Comparison of ENCODE assay signal across 16 mouse cellular contexts in genomic region chr7:109944421-109945034, GRCm38 (mm10). TPM values are rescaled to one million over a fixed set of nuclear protein-coding genes. Genes with fewer than 3 reads are reported as not detected.
DNase-seq lines count a peak whose midpoint lies in the region; ATAC-seq and TF ChIP-seq lines count a peak whose summit lies in the region.
"Had no signal": no experiment of that assay in that cellular context is flagged by ENCODE, and none has a peak within 500 bp of the region (broad histone marks: within the 10 kb centered on the region; RNA-seq: fewer than 3 reads in every experiment).

No protein-coding gene starts in this region.

- no peaks in the 10 kb centered on the region for H3K36me3 ChIP-seq in kidney, embryonic 16.5 days (ENCODE audit: insufficient read depth, low read length)
- no peaks in the 10 kb centered on the region for H3K36me3 ChIP-seq in neural tube, embryonic 15.5 days
- peaks cover 6% of the 10 kb centered on the region; the same call in 1 of the 2 replicates for H3K36me3 ChIP-seq in limb, embryonic 10.5 days
- H3K36me3 ChIP-seq: midbrain, embryonic 13.5 days; neural tube, embryonic 12.5 days had no signal

- H3K27me3 ChIP-seq in kidney, embryonic 16.5 days (ENCODE audit: insufficient read depth, low read length), result no peaks in the 10 kb centered on the region
- no peaks in the 10 kb centered on the region for H3K27me3 ChIP-seq in neural tube, embryonic 15.5 days (replicated peaks)
- H3K27me3 ChIP-seq in cerebellum, adult 2 months (ENCODE audit: control insufficient read depth, insufficient read depth, low read length), result no peaks in the 10 kb centered on the region
- H3K27me3 ChIP-seq in limb, embryonic 10.5 days (ENCODE audit: low read depth, poor library complexity, severe bottlenecking), result no peaks in the 10 kb centered on the region
- H3K27me3 ChIP-seq: midbrain, embryonic 13.5 days; neural tube, embryonic 12.5 days had no signal

- H3K27ac ChIP-seq in kidney, embryonic 16.5 days (ENCODE audit: low read length), result no peak overlapping the region
- 0 out of 2 replicates have a peak overlapping the region, but pooled peaks have one; percentile 8 for H3K27ac ChIP-seq in neural tube, embryonic 15.5 days (replicated peaks)
- no peak overlapping the region; the same call in 1 of the 2 replicates for H3K27ac ChIP-seq in cerebellum, adult 2 months (ENCODE audit: insufficient read depth, low read length)
- H3K27ac ChIP-seq in limb, embryonic 10.5 days, result no peak overlapping the region
- H3K27ac ChIP-seq: midbrain, embryonic 13.5 days; neural tube, embryonic 12.5 days had no signal

- no peak for TF ChIP-seq CTCF in cerebellum, adult 2 months (IDR thresholded peaks at IDR 0.05; ENCODE audit: borderline replicate concordance, insufficient read depth, low read depth, low read length)

- 62% methylated on average over 6 of the region's 6 CpGs for WGBS in kidney, embryonic 16.5 days
- WGBS in neural tube, embryonic 15.5 days, result 52% methylated on average over 6 of the region's 6 CpGs
- WGBS in cerebellum, adult 2 months, result 30% methylated on average over 6 of the region's 6 CpGs
- 81% methylated on average over 6 of the region's 6 CpGs for WGBS in limb, embryonic 10.5 days

- no peak overlapping the region for H3K9ac ChIP-seq in kidney, embryonic 16.5 days (replicated peaks; ENCODE audit: low read length)
- no peak overlapping the region; the same call in 1 of the 2 replicates for H3K9ac ChIP-seq in neural tube, embryonic 15.5 days (replicated peaks)
- H3K9ac ChIP-seq: liver, postnatal 0 days; midbrain, embryonic 13.5 days; neural tube, embryonic 12.5 days had no signal

- H3K9me3 ChIP-seq in kidney, embryonic 16.5 days (ENCODE audit: low read length), result no peaks in the 10 kb centered on the region
- no peaks in the 10 kb centered on the region for H3K9me3 ChIP-seq in neural tube, embryonic 15.5 days (replicated peaks)
- no peaks in the 10 kb centered on the region for H3K9me3 ChIP-seq in limb, embryonic 10.5 days (replicated peaks)
- H3K9me3 ChIP-seq: midbrain, embryonic 13.5 days; neural tube, embryonic 12.5 days had no signal

- H3K4me2 ChIP-seq in kidney, embryonic 16.5 days (replicated peaks; ENCODE audit: low read depth, low read length), result no peak overlapping the region
- H3K4me2 ChIP-seq in neural tube, embryonic 15.5 days, result no peak overlapping the region
- H3K4me2 ChIP-seq: midbrain, embryonic 13.5 days; neural tube, embryonic 12.5 days had no signal

- ATAC-seq in frontal cortex, adult (ENCODE audit: low TSS enrichment), result peak; percentile 44; the same call in 1 of the 2 replicates
- no peak for ATAC-seq in kidney, embryonic 16.5 days (ENCODE audit: low FRiP score, low TSS enrichment)
- no peak for ATAC-seq in neural tube, embryonic 15.5 days (ENCODE audit: low FRiP score)
- ATAC-seq: liver, postnatal 0 days; midbrain, embryonic 13.5 days had no signal

- H3K4me3 ChIP-seq in kidney, embryonic 16.5 days (ENCODE audit: low read length), result no peak overlapping the region
- no peak overlapping the region for H3K4me3 ChIP-seq in neural tube, embryonic 15.5 days (replicated peaks)
- H3K4me3 ChIP-seq in cerebellum, adult 2 months (replicated peaks; ENCODE audit: insufficient read depth, low read depth, low read length), result no peak overlapping the region
- H3K4me3 ChIP-seq in limb, embryonic 10.5 days, result no peak overlapping the region
- H3K4me3 ChIP-seq: midbrain, embryonic 13.5 days; neural tube, embryonic 12.5 days had no signal

- TF ChIP-seq POLR2A in cerebellum, adult 2 months (IDR thresholded peaks at IDR 0.05; ENCODE audit: borderline replicate concordance, insufficient read depth, low read length), result no peak

- 0 out of 2 replicates have a peak, but pooled peaks cover 4% of the 10 kb centered on the region for H3K4me1 ChIP-seq in kidney, embryonic 16.5 days (ENCODE audit: insufficient read depth, low read length)
- peaks cover 7% of the 10 kb centered on the region for H3K4me1 ChIP-seq in neural tube, embryonic 15.5 days
- peaks cover 12% of the 10 kb centered on the region; the same call in 1 of the 2 replicates for H3K4me1 ChIP-seq in cerebellum, adult 2 months (ENCODE audit: control insufficient read depth, insufficient read depth, low read length)
- no peaks in the 10 kb centered on the region for H3K4me1 ChIP-seq in limb, embryonic 10.5 days

- no peak for DNase-seq in frontal cortex, adult 2 months (ENCODE audit: extremely low spot score in 1 of 2, low spot score in 1 of 2)
- DNase-seq in kidney, adult 9 months, result peak; percentile 41
- DNase-seq in neural tube, embryonic 10.5 days (ENCODE audit: extremely low spot score, low spot score), result no peak
- DNase-seq in cerebellum, adult 2 months, result no peak
- DNase-seq in limb, embryonic 10.5 days (ENCODE audit: low spot score), result no peak
- DNase-seq: adrenal gland, adult 8-10 months; B cell, adult 2 months; gastrocnemius, postnatal 36 days; left cerebral cortex, postnatal 4 days; liver, postnatal 0 days; thymus, postnatal 14 days had no signal

RNA-seq across cellular contexts. Expression of gene Dennd5a, which starts 15.7 kb away (rescaled TPM):
- polyA plus RNA-seq in frontal cortex, adult 2 months (2012; rRNA removed), result 220 and 223 TPM in 2 replicates
- polyA plus RNA-seq in kidney, embryonic 16.5 days (2015; fragmentation: Nextera tagmentation; extraction: Ambion mirVana), result 30.9 and 31.3 TPM in 2 replicates
- polyA plus RNA-seq in neural tube, embryonic 15.5 days (2015; fragmentation: Nextera tagmentation; extraction: Ambion mirVana), result 34.4 and 39.2 TPM in 2 replicates
- 270 TPM in 2 replicates for polyA plus RNA-seq in cerebellum, adult 2 months (2012; rRNA removed)
- polyA plus RNA-seq in limb, embryonic 10.5 days (2016; fragmentation: Nextera tagmentation; extraction: Ambion mirVana), result 27.6 and 30.0 TPM in 2 replicates

RNA-seq across cellular contexts. Expression of gene Tmem41b, which starts 42.2 kb away (rescaled TPM):
- 37.6 and 42.3 TPM in 2 replicates for polyA plus RNA-seq in frontal cortex, adult 2 months (2012; rRNA removed)
- polyA plus RNA-seq in kidney, embryonic 16.5 days (2015; fragmentation: Nextera tagmentation; extraction: Ambion mirVana), result 65.8 and 68.6 TPM in 2 replicates
- polyA plus RNA-seq in neural tube, embryonic 15.5 days (2015; fragmentation: Nextera tagmentation; extraction: Ambion mirVana), result 62.6 and 65.2 TPM in 2 replicates
- 61.8 and 66.0 TPM in 2 replicates for polyA plus RNA-seq in cerebellum, adult 2 months (2012; rRNA removed)
- 68.4 and 73.9 TPM in 2 replicates for polyA plus RNA-seq in limb, embryonic 10.5 days (2016; fragmentation: Nextera tagmentation; extraction: Ambion mirVana)
